Mouse (Mus musculus) gastrocnemius, postnatal 36 days (tissue): ENCODE data around the gene Celf2. TPM values are rescaled to one million over a fixed set of nuclear protein-coding genes. Genes with fewer than 3 reads are reported as not detected.

Experiments
- DNase-seq, 2 experiments: peaks; one replicate each; pipeline ENCODE4 v3.0.0; 2022
- intact Hi-C: fragments of 180-260 bp; cut with DNase I; formaldehyde crosslinking; loops from one replicate; pipeline ENCODE4 v1.15.1; 2025
- total RNA-seq, 2 experiments: library from RNA; stranded (reverse); gene quantifications; 2 replicates each; pipeline ENCODE4 v1.2.3; 2021

Celf2 gene
- total RNA-seq, 2 experiments from 2014 or later: 59.7 to 65.3 TPM

- intact Hi-C loops: no loop called here
- no peak for DNase-seq
Observed at GRCm38 (mm10) chr2:6808736-6809135, 700.6 kb downstream of the Celf2 start.

GRCm38 (mm10) chr2:6796754-6797153 is 712.6 kb downstream of the Celf2 start:
- intact Hi-C loops: no loop called here
- DNase-seq: no peak

DNA sequence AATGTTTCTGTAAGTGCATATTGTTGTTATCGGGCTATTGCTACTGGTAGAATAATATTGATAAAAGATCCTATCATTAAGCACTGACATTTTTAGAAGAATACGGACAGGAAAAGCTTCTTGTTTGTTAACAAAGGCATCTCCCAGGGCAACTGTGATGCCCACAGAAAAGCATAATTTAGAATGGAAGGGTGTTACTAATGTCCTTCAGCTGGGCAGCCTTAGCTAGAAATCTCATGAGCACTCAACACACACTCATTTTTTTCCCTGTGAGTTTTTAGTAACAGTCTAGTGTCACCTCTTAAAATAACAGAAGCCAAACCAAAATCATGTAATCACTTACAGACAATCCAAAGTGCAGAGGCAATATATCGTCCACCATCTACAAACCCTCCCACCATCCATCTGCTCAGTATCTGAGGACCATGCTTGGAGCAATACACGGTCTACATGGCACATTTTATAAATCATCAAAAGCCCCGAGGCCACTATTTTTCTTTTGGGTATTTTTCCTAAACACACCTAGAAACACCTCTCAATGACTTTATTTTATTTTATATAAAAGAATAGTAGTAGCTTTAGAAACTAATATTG is 713.3 kb downstream of the Celf2 start:
- intact Hi-C loops: no loop called here
- no peak for DNase-seq

DNA sequence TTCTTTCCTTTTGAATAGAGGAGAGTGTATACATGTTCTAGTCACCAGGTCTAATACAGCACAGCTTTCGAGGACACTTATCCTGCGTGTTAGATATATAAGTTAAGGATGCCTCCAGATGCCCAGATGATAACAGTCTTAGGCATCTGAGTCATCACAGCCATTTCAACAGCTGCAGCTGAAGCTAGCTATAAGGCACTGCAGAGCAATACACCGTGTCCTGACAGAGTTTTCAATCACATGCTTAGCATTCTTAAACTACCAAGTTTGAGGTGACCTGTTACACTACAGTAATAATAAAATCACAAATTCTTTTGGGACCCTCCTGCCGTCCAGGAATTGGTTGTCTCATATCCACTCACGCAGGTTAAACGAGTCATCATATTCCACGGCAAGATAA is 714.5 kb downstream of the Celf2 start:
- intact Hi-C loops: no loop called here
- DNase-seq: no peak

GRCm38 (mm10) chr2:6790876-6791275 is 718.5 kb downstream of the Celf2 start:
- DNase-seq: no peak
- intact Hi-C loops: no loop called here

- DNase-seq: no peak
- intact Hi-C loops: no loop called here
Observed at GRCm38 (mm10) chr2:6786494-6787144, 722.7 kb downstream of the Celf2 start.

- DNase-seq: no peak
- intact Hi-C loops: no loop called here
Observed at GRCm38 (mm10) chr2:6770214-6770613, 739.1 kb downstream of the Celf2 start.

DNA sequence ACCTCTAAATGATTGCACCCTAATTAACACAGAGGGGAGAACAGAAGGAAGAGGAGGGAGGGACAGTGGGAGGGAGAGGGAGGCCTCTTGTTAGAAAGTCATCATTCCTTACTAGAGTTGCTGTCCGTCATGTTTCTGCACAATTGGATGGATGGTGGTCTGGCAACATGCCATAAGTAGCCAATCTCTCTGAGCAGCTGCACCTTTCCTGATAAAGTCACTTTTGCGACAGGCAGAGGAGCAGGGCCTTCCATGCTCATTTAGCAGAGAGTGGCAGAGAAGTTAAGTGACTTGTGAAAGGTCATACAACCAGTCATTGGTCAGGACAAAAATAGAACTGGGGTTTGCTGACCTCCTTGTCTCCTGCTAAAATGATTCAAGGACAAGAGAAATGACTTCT is 747.0 kb downstream of the Celf2 start:
- intact Hi-C loops: no loop called here
- no peak for DNase-seq

- no peak for DNase-seq
- intact Hi-C loops: loop anchor here (10.0 kb wide), 1 partner anchor 132 kb away; no protein-coding TSS in a partner anchor
Observed at GRCm38 (mm10) chr2:6743173-6743572, 766.2 kb downstream of the Celf2 start.

DNA sequence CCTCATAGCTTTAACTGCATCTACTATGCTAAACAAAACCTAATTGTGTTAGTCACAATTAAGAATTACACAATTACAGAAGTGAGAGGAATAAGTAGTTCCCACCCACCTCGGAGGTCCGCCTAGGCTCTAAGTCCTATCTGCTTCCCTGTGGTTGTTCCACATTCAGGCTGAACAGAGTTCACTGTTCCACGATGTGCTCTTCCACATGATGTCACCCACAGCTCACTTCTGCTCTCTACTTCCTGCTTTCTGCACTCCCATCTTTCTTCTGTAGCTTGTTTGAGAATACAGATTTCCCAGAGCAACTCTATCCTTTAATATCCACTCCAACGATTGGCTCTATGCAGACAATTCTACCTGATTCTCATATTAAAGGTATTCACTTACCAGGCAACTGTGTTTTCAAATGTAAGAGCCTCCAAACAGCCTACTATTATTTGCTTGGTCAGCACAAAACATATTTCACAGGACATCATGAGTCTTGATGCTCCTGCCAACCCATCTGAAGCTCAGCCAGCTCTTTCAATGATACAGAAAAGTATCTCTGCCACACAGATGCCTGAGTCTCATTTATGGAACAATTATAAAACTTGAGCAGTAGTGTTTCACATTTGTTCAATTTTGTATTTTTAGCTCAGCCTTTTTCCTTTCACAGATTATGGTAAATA is 769.2 kb downstream of the Celf2 start:
- intact Hi-C loops: loop anchor here (10.0 kb wide), 1 partner anchor 135 kb away; no protein-coding TSS in a partner anchor
- DNase-seq: no peak

- intact Hi-C loops: no loop called here
- DNase-seq: no peak
Observed at GRCm38 (mm10) chr2:6732026-6732425, 777.3 kb downstream of the Celf2 start.

GRCm38 (mm10) chr2:6730860-6731259 is 778.5 kb downstream of the Celf2 start:
- DNase-seq: no peak

DNA sequence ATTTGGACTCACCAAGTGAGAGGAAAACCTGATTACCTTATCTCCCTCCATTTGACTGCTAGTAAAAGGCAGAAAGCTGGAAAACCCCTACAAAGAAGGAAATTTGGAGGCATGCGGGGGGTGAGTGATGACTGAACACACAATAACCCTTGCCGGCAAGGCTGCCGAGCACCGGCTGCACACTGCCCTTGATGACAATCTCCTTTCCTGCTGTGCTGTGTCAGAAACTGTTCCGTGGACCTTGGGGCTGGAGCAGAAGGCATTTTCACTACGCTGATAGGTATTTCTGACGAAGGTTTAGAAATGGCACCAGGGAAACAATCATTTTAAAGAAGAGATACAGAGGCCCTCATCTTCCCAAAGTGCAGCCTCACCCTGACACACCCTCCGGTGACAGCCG is 779.4 kb downstream of the Celf2 start:
- intact Hi-C loops: no loop called here
- DNase-seq: no peak

More at GRCm38 (mm10) chr2:6730860-6731259, 778.5 kb downstream of the Celf2 start:
- intact Hi-C loops: no loop called here

DNA sequence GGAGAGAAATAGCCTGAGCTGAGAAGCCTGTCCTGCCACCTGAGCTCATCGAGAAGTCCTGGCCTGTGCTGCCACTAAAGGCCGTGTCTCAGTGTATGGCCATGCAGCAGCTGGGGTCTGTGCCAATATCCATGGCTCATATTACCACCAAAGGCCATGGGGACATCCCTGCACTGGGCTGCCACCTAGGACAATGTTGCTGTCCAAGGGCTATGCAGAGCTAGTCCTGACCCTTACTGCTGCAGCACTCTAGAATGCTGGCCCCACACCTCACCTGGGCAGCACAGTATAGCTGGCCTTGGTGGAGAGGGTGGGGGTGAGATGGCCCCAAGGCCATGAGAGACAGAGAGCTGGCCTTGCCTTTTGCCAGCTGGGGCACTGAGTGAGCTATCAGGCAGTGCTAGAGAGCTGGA is 780.5 kb downstream of the Celf2 start:
- intact Hi-C loops: no loop called here
- peak; percentile 34 to 50 for DNase-seq

DNA sequence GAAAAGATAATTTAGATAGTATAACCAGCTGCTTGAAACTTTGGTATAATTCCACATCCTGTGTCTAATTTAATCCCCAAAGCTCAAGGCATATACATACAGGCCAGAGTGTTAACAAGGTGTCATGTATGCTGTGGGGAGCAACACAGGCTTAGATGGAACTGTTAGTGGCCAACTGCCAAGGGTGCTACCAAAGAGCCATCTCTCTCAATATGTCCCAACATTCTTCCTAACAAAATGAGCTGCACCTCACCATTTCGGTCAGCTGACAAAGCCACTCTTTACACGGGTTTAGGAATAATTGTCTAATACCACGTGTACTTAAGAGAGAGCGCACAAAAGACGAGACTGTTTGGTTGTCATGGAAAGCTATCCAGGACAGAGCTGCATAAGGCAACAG is 782.0 kb downstream of the Celf2 start:
- DNase-seq: no peak
- intact Hi-C loops: no loop called here

- DNase-seq: no peak
Observed at GRCm38 (mm10) chr2:6726071-6726470, 783.3 kb downstream of the Celf2 start.

DNA sequence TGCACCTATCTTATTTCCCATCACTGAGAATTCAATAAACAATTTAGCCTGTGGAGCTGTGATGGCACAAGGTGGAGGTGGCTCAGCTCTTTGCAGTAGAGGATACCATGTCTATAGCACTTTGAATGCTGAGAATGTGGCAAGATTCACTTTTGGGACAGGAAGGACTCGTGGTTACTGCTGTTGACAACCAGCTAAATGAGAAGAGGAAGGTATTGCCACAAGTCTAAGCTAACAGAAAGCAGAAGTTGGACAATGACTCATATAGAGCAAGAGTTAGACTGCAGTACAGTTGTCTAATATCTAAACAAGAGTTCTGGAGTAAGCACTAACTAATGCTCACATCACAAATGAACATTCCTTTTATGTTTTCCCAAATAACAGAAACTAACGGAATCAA is 785.8 kb downstream of the Celf2 start:
- no peak for DNase-seq
- intact Hi-C loops: no loop called here

More at GRCm38 (mm10) chr2:6726071-6726470, 783.3 kb downstream of the Celf2 start:
- intact Hi-C loops: no loop called here

DNA sequence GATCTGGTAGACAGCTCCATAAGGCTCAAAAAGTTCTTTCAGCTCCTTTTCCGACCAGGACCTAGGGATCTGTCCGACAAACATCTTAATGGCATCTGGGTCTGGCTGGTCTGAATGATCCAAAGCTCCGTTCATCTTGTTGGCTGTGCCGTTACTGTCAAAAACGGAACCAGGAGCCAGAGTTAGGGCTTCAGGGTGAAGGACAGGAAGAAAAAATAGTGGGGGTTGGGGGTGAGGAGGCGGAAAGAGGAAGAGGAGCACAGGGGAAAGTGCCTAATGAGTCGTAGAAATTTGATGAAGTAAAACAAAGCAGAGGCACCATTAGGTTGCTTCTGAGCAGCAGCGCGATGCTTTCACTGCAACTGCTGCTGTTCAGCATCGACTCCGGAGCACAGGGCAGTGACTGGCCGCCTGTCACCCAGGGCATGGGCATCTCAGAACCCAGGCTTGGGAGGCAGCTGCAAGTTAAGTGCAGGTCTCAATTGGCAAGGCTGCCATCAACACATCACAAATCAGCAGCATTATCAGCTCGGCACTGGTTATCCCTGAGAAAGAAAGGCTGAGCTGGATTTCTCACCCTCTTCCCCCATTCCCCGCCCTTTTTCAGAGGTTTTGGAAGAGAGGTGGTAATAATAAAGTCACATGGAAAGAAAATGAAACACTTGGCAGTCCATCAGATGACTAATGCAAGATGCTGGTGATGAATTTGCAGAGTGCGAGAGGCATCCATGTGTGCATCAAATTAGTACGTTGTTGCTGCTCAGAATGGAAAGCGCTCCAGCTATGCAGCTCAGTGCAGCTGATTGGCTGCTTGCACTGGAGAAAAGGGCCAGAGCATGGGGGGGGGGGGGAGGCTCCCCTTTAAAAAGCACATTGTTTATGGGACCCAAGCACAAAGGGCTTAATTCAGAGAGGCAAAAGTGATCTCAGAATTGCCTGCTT is 787.6 kb downstream of the Celf2 start:
- DNase-seq: peak in 1 of 2 experiments; percentile 25
- intact Hi-C loops: no loop called here

- intact Hi-C loops: no loop called here
- peak; percentile 31 to 35 for DNase-seq
Observed at GRCm38 (mm10) chr2:6720753-6721459, 788.5 kb downstream of the Celf2 start.

DNA sequence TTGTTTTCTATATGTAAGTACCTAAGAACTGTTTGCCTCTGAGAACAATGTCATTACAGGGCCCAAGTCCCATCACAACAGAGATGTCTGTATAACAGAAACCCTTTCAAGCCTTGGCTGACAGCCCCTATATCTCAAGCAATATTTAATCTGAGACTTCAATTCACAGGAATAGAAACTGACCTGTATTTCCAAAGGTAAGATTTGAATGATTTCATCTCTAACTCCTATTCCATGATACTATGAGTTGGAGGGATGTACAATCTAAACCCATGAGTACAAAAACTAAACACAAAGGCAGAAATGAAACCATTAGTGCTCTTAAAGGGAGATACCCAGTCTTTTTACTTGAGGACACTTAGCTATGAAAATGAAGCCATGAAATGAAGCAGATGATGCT is 790.5 kb downstream of the Celf2 start:
- no peak for DNase-seq
- intact Hi-C loops: no loop called here
